Mouse (Mus musculus) activated CD4-positive, CD25-positive, alpha-beta regulatory T cell, adult 4 months (primary cell): ENCODE results near the gene Nfkbia. TPM values are rescaled to one million over a fixed set of nuclear protein-coding genes. Genes with fewer than 3 reads are reported as not detected.
A peak's percentile ranks its signal among the peaks of the same experiment; 100 is the strongest.

Source experiments
- ATAC-seq: one replicate; pipeline ENCODE4 v1.8.0; 2017
- polyA plus RNA-seq, 2 experiments: library from polyadenylated mRNA; unstranded; fragments of 100-300 nt; shearing (Covaris generic); gene quantifications; one replicate each; pipeline ENCODE4 v1.2.1; 2017

Gene Nfkbia
- polyA plus RNA-seq, 2 experiments from 2014 or later, result 513 to 551 TPM

DNA sequence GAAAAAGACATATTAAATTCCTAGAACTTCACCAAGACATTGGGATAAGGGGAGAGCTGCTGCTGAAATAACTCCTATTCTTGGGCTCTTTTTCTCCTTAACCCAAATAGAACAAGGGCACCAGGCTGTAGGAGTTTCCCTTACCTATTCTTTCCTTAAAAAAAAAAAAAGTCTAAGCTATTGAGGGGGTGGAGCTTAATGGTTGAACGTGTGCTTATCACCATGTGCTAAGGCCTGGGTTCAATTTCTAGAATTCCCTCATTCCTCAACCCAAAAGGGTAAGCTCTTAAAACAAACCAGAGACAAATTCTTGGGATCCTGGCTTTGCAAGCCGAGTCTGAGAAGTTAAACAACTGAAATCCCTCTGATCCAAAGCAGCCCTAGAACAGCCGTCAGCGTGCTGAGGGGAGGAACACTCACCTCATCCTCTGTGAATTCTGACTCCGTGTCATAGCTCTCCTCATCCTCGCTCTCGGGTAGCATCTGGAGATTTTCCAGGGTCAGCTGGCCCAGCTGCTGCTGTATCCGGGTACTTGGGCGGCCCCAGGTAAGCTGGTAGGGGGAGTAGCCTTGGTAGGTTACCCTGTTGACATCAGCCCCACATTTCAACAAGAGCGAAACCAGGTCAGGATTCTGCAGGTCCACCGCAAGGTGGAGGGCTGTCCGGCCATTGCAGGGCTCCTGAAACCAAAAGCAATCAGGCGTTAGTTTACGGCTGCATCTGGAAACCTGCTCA lies 2.3 kb downstream of the Nfkbia start:
- ATAC-seq, result no peak

DNA sequence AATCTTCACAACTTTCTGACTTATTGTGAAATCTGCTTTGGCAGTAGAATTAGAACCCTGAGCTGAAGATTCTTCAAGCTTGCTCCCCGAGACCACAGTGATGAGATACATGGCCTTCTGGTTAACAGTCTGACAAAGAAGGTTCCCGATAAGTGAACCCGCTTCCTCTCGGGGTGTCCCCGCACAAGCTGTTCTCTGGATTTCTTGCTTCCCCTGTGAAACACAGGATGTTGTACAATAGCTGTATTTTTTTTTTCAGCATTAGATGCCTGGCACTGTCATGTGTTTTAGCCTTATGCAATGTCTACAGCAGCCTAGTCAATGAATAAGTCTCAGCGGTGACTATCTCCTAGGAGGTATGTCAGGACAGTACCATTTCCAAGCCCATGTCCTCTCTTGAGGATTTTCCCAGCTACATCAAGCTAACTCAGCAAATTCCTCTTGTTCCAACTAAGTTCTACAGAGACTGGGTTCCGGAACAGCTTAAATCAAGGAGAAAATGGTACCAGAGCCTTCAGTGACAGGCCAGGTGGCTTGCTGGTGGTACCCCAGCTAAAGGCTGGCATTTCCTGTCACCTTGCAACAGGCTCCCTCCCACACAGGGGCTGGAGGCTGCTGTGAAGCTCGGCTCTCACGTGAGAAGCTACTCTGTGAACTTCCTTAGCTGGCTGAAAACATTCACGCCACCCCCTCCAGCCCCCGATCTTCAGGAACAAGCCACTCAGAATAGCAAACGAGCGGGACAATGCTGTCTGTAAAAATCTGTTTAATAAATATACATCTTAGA lies 3.6 kb downstream of the Nfkbia start:
- ATAC-seq, result peak; percentile 37

DNA sequence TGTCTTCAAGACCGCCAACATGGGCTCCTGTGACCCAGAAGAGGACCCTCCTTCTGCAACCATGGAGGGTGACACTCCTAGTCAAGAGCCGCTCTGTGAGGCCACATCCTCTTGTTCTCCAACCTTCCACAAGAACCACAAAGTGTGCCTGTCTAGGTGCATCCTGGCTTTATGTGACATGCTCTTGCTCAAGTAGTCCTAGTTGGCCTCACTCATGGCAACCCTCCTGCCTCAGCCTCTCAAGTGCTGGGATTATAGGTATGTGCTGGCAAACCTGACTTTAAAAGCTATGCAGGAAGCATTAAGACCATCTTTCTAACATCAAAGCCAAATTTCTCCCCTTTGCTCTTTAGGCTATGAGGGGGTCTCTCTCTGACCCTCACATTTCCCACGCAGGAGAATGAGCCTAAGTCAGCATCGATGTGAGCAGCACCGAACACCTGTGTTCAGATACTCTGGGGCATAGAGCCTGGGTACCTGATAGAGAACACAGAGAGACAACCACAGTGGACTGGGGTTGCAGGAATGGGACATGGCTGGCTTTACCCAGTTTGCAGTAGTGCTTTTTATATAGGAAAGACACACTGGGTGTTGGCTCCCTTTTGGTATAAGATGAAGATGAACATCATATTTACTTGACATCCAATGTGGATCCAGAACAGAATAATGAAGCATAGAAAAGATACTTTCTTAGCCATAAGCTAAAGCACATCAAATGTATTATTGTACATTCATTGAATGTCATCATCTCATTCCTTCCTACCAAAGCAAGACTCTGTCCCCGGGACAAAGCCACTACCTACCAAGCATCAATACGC lies 4.4 kb downstream of the Nfkbia start:
- ATAC-seq, result no peak

DNA sequence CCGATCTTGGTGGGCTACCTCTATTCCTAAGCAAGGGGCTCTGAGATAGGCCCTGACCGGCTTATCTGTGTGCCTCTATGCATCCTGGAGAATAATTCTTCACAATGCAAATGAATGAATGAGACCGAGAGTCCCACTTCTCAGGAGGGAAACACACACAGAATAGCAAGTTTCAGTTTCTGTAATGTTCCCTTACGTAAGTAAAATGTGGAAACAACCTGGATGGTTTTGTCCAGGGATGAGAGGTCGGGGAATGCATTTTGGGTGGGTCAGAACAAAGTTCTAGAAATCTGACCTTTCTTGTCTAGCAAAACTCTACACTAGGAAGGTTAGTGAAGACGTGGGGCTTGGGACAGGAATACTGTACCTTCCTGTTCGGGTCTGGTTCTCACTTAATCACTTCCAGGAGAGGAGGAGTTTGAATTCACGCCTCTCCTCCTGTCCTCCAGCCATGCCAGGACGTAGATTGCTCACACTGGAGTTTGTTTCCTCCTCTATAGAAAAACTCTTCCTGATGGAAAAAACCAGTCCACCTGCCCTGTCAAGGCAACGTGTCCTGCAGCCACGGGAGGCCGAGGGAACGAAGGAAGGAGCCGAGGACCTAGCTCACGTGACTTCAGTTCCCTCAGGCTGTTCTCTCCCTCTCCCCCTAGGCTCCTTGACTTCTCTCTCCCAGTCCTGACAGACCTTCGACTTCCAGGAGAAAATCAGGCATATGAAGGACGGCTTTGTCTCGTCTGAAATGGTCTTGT lies 5.3 kb downstream of the Nfkbia start:
- no peak for ATAC-seq

DNA sequence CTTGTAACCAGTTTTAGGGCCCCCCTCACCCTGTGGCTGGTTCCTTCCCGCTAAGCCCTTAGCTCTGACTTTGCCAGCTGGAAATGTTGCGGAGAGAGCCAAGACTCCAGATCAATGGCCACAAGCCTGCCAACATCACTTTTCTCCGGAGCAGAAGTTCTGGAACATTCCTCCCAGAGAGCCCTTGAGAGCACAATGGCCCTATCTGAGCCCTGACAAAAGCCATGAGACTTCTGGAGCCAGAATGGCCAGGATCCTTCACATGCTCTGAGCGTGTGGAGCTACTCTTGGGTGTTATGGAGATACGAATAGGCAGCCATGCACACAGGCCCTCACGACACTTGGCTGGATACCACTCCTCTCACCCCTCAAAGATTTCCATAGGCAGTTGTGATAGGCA lies 7.6 kb downstream of the Nfkbia start:
- ATAC-seq, result no peak

DNA sequence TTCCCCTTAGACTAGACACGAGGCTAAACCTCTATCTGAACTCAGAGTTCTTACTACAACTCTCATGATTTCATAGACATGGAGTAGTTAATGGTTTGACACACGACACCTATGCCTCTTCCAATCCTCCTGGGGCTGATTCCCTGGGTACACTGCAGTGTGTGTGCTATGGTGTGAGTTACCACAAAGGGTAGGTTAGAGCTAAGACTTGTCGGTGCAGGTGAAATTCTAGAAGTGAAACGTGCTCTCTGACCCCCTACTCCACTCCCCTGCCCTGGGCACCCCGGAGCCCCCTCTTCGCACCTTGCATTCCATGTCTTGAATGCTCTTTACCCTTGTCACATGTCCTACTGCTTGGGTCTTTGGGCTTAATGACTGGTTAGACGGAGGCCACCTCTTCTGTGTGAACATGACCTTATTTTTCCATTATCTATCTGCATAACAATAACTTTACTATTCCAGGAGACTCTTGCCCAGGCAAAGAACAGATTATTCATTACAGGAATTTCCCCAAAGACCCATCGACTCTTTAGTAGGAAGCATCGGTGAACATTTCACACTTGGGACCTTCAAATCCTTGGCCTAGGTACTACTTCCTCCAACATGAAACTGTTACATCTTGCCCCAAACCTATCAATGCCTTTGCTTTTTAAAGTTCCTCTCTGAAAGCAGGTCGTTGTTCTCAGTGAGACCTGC lies 8.2 kb downstream of the Nfkbia start:
- no peak for ATAC-seq

DNA sequence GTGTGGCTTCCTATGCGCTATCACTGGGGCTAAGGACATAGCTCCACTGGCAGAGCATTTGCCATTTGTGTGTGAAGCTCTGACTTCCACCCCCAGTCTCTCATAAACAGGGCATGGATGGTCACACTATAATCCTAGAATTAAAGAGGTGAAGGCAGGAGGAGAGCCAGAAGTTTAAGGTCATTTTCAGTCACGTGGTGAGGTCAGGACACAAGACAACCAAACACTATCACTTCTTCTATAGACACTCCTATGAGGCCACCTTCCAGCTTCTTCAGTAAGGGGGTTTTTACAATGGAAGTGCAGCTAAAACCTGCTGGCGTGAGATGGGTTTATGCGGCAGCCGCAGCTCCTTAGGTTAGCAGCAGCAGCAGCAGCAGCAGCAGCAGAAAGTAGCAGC lies 8.9 kb downstream of the Nfkbia start:
- no peak for ATAC-seq

DNA sequence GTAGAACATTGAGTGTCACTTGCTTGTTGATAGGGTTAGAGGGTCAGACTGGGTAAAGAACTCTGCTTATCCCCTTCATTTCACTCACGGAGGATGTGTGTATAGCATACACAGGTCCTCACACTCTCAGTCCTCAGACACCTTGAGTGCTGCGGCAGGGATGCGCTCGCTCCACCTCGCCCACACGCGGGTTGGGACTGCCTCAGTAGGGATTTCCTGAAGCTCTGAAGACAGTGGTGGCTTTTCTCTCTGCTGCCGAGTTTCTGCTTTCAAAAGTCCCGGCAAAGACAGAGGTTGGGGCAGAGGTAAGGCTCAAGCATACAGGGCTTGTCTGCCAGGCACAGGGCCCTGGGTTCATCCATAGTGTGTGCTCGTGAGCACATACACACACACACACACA lies 9.7 kb downstream of the Nfkbia start:
- ATAC-seq, result no peak

DNA sequence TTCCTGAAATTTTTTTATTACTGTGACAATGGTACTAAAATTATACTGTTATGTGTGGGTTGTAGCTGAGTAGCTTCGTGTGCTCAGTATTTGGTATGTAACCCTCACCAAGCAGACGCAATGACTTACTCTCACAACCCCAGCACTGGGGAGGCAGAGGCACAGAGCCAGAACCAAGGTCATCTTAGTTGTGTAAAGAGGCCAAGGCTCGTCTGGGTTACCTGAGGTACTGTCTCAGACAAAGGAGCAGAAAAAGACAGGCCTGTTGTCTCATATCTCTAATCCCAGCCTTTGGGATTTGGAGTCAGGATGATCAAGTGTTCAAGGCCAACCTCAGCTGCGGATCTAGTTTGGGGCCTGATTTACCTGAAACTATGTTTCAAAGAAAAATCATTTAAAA lies 10.7 kb downstream of the Nfkbia start:
- ATAC-seq, result no peak

DNA sequence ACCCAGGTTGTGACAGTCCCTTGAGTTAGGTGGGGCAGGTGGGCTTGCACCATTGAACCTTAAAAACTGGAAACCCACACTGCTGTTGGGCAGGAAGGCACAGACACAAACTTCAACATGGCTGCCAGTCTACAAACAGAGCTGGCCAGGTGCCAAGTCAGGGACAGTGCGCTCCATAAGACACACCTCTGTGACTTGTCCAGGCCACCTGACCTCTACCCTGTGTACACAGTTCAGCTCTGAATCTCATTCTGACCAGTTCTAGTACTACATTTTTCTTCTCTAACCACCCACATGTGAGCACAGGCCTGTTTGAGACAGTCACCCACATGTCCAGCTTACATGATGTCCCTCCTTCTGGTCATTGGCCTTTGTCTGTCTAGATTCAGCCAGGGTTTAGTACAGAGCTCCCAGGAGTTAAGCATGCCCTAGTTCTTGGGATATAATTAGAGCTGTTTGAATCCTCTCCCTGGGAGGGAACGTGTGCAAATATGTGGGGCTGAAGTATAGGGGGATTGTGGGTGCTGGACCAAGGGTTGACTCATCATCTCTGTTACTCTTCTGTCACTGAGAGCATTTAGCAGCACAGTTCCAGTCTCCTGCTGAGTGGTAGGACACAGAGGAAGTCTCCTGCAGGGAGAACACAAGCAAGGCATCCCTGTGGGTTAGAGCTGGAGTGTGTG lies 11.8 kb downstream of the Nfkbia start:
- ATAC-seq, result no peak

DNA sequence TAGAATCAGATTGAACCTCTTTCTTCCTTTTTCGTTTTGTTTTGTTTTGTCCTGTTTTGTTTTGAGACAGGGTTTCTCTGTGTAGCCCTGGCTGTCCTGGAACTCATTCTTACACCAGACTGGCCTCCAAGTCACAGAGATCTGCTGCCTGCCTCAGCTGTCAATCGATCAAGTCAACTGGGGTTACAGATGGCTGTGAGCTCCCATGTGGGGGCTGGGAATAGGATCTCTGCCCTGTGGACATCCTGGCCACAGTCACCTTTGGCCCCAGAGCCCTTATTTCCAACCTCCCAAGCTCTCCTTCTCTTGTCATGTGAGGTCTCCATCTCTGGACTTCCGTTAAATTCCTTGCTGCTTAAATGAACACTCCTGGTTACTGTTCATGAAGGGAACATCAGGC lies 13.5 kb downstream of the Nfkbia start:
- no peak for ATAC-seq

DNA sequence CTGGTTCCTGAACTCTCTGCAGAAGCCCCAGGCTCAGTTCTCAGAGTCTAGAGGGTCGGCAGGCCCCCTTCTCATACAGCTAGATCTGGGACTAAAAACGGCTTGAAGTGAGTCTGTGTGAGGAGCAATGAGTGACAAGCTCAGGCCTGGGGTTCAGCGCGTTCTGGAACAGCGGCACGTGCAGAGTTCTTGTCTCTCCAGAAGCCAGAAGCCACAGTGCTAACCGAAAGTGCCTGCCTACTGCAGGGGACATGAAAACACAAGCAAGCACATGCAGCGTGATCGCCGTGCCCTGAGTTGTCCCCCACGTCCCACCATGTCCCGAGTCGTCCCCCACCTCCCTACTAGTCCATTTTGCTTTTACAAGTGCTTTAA lies 18.3 kb downstream of the Nfkbia start:
- ATAC-seq, result no peak

DNA sequence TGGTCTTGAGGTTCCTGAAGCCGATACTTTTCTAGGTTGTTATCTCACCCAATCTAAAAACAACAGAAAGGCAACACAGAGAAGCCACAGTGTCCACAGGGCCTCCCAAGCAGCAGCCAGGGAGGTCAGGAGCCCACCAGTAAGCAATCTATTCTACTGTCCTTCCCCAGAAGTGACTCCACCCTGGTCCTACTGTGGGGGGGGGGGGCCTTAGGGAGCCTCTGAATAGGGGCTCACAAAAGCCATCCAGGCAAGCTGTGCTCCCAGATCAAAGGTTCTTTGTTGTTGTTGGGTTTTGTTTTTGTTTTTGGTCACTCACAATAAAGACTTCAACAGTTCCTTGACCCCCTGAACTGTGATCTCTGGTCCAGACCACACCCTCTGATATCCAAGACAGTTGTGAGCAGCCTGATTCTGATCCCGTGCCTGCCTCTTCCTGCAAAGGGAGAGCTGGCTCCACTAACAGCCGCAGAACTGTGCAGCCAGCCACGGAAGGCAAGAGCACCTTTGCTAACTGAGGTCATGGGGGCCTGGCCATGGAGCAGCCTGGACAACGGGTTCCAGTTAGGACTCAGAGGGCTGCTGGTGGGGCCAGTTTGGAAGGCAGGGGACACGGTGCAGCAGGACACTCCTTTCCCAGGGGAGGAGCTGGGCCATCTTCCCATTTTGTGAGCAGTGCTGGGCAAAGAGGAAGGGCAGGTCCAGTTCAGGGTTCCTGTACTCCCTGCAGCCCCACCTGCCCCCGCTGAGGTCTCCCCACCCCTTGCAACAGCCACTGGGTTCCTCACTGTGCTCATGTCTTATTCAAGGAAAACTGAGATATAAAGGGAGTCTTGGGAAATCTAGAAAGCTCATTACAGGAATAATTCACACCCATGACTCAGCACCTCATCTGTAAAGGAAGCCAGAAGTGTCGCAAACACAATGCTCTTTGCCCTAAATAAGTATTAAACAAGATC lies 18.9 kb downstream of the Nfkbia start:
- ATAC-seq, result no peak

DNA sequence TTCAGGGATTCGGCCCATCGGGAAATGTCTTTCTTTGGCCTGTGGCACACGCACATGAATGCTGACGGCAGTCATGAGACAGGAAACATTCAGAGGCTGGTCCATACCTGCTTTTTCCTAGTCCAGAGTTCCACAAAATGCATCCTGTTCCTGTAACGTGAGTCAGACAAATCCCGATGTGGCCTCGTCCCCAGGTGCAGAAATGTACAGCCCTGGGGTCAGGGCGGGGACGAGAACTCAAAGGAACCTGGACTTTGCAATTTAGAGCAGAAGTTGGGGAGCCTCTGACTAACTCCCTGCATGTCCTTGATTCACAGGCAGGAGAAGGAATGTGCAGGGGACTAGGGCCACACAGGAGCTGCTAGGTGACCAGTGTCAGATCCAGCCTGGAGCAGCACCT lies 21.1 kb downstream of the Nfkbia start:
- ATAC-seq, result no peak

DNA sequence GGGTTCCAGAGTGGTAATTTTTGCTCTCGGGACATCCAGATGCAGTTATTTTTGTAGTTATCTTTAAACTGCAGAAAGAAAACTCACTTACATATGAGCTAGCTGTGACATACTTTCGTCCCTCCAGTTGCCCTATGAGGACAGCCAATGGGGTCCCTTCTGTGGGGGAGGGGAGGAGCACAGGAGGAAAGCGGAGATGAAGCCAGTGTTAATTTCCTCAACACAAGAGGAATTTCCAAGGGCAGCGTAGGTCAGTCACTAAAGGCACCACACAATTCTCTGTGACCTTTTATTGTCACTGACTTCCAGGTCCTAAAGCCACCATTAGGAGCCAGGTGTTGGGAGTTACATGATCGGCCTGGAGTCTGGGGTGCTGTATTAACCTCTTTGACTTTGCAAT lies 22.0 kb downstream of the Nfkbia start:
- no peak for ATAC-seq

DNA sequence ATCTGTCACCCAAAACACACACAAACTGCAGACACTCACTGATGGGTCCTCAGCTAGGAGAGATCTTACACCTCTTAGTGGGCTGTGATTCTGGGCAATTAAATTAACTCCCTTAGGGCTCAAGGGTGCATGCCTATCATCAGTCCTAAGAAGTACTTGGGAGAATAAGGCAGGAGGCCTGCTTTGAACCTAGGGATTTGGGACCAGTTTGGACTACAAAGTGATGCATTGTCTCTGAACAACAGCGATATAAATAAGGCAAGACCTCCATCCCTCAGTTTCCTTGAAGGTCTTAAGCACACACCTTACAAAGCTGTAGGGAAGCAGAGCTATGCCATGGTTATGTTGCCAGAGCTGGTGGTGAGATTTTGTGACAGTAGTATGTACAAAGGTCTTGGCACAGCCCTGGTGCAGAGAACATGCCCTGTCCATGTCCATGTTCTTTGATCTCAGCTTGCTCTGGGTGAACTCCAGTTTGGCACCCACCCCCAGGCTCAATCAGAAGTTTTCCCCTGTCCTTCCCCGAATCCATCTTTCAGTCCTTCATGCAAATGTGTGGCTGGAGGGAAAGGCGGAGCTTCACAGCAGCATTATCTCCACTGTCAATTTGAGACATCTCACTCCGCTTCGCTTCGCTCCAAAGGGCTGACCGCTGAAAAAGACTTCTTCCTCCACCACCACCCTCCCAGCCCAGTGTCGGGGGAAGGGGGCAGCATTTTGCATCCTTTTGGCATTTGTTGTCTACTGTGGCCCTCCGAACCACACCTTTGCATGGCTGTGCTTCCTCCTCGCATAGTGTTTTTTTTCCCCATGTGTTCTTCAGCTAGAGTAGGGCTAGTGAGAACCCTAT lies 24.9 kb downstream of the Nfkbia start:
- ATAC-seq, result no peak

DNA sequence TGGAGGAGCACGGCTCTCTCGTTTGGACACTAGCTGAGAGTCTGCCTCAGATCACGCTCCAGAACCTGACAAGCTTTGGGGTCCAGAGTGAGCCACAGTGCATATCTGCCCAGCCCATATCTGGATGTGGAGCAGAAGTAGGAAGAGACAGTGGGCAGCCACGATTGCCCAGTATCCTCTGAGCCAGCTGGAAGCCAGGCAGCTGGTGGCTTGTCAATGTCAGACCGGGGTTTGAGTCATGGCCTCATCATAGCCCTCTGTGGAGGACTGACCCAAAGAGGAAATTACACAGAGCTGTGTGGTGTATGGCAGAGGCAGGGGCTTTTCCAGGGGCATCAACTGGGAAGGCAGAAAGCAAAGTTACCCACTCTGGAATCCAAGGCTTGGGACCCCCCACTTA lies 25.6 kb downstream of the Nfkbia start:
- ATAC-seq, result no peak

DNA sequence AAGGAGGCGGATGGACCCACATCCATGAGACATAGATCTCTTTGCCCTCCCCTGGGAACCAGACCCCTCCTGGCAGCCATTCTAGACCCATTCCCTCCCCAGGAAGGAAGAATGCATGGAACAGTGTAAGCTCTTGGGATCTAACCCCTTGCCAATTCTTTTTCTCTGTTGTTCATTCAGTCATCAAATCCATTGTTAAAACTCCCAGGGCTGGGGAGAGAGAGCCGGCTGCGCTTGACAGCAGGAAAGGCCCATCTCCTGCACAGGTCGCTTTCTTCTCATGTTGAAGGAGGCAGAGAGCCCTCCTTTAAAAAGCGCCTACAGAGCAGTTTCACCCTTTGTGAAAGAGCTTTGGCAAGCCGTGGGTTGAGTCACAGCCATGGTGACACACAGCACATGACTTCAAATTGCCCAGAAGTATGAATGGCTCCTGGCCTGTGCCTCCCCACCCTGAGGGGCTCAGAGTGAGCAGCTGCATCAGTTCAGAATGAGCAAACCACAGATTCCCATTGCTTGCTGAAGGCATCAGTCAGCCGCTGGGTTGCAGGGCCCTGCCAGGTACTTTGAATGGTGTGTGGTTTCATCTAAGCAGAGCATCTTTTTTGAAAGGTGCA lies 26.3 kb downstream of the Nfkbia start:
- peak; percentile 44 for ATAC-seq
